Mouse (Mus musculus) gastrocnemius, adult 8-10 months (tissue): ENCODE measurements around the gene Ap5b1. TPM values are rescaled to one million over a fixed set of nuclear protein-coding genes. Genes with fewer than 3 reads are reported as not detected.

Source experiments
- DNase-seq, 2 experiments: peaks; one replicate each; pipeline ENCODE4 v3.0.0; 2022; ENCODE audit warnings: low spot score in 2 of 2
- total RNA-seq, 4 experiments: library from RNA; stranded (reverse); gene quantifications; 2 replicates each; pipeline ENCODE4 v1.2.4; 2022

Gene Ap5b1
- total RNA-seq, 4 experiments from 2014 or later = 2.0 to 2.6 (median 2.5) TPM

GRCm38 (mm10) chr19:5566316-5566715 lies 1.5 kb upstream of the Ap5b1 start:
- DNase-seq = no peak

GRCm38 (mm10) chr19:5567180-5567533 lies 668 bp upstream of the Ap5b1 start:
- no peak for DNase-seq

- peak; percentile 66 to 72 for DNase-seq
Measured at GRCm38 (mm10) chr19:5568470-5569140, 780 bp downstream of the Ap5b1 start.

GRCm38 (mm10) chr19:5569521-5569920 lies 1.7 kb downstream of the Ap5b1 start:
- DNase-seq = no peak

- DNase-seq = no peak
Measured at GRCm38 (mm10) chr19:5570353-5571246, 2.8 kb downstream of the Ap5b1 start.

GRCm38 (mm10) chr19:5571831-5572230 lies 4.0 kb downstream of the Ap5b1 start:
- no peak for DNase-seq

GRCm38 (mm10) chr19:5572331-5573125 lies 4.7 kb downstream of the Ap5b1 start:
- DNase-seq = peak in 1 of 2 experiments; percentile 23

GRCm38 (mm10) chr19:5575336-5575735 lies 7.5 kb downstream of the Ap5b1 start:
- DNase-seq = no peak

- DNase-seq = no peak
Measured at GRCm38 (mm10) chr19:5579971-5580370, 12.1 kb downstream of the Ap5b1 start.

GRCm38 (mm10) chr19:5580776-5581175 lies 13.0 kb downstream of the Ap5b1 start:
- DNase-seq = no peak

GRCm38 (mm10) chr19:5581995-5582394 lies 14.2 kb downstream of the Ap5b1 start:
- no peak for DNase-seq

GRCm38 (mm10) chr19:5589159-5589558 lies 21.3 kb downstream of the Ap5b1 start:
- no peak for DNase-seq

- DNase-seq = no peak
Measured at GRCm38 (mm10) chr19:5591888-5592287, 24.1 kb downstream of the Ap5b1 start.

- DNase-seq = no peak
Measured at GRCm38 (mm10) chr19:5599224-5599623, 31.4 kb downstream of the Ap5b1 start.

GRCm38 (mm10) chr19:5601752-5602541 lies 34.1 kb downstream of the Ap5b1 start, which contains the start of gene Rnaseh2c:
Gene Rnaseh2c, plus strand, starts transcription at chr19:5601873.
- peak in 1 of 2 experiments; percentile 46 for DNase-seq

GRCm38 (mm10) chr19:5603664-5604063 lies 35.8 kb downstream of the Ap5b1 start:
- no peak for DNase-seq

- no peak for DNase-seq
Measured at GRCm38 (mm10) chr19:5605126-5605525, 37.3 kb downstream of the Ap5b1 start.

- no peak for DNase-seq
Measured at GRCm38 (mm10) chr19:5606196-5606595, 38.4 kb downstream of the Ap5b1 start.

- DNase-seq = no peak
Measured at GRCm38 (mm10) chr19:5607705-5608410, 40.0 kb downstream of the Ap5b1 start.

- DNase-seq = no peak
Measured at GRCm38 (mm10) chr19:5608707-5609106, 40.9 kb downstream of the Ap5b1 start.
